8 mouse cellular contexts compared by ENCODE assay signal in genomic region chr1:89191127-89191740, GRCm38 (mm10).
DNase-seq lines count a peak whose midpoint lies in the region; ATAC-seq lines count a peak whose summit lies in the region.

No protein-coding gene starts in this region.

- ATAC-seq in frontal cortex, adult (ENCODE audit: low TSS enrichment), result no peak
- no peak for ATAC-seq in midbrain, embryonic 16.5 days

- peak; percentile 33 to 73 for DNase-seq in frontal cortex, adult 2 months (ENCODE audit: extremely low spot score in 1 of 2, low spot score in 1 of 2)
- DNase-seq in c-Kit-positive CD71-negative TER-119-negative erythroid progenitor cells, embryonic 14.5 days (ENCODE audit: low read depth), result peak; percentile 66
- DNase-seq in forelimb bud, embryonic 11.5 days (ENCODE audit: low read depth, low spot score), result peak; percentile 78
- peak; percentile 93 for DNase-seq in heart, postnatal 4 days
- DNase-seq in layer of hippocampus, postnatal 10 days (ENCODE audit: low spot score in 2 of 2), result peak; percentile 66 to 71
- DNase-seq in thymus, postnatal 10 days (ENCODE audit: low spot score in 2 of 2), result peak; percentile 26 to 58

- peak overlapping the region; percentile 29; the same call in 1 of the 2 replicates for H3K27ac ChIP-seq in midbrain, embryonic 16.5 days (ENCODE audit: low read length)

- H3K4me1 ChIP-seq in midbrain, embryonic 16.5 days (ENCODE audit: control insufficient read depth, insufficient read depth, low read length), result no peaks in the 10 kb centered on the region

- H3K36me3 ChIP-seq in midbrain, embryonic 16.5 days (ENCODE audit: control insufficient read depth, insufficient read depth, low read length), result no peaks in the 10 kb centered on the region

- no peaks in the 10 kb centered on the region for H3K27me3 ChIP-seq in midbrain, embryonic 16.5 days (ENCODE audit: control insufficient read depth, insufficient read depth, low read depth, low read length)

- no peak overlapping the region for H3K4me3 ChIP-seq in midbrain, embryonic 16.5 days (ENCODE audit: low read depth, low read length)

- H3K9me3 ChIP-seq in midbrain, embryonic 16.5 days (replicated peaks; ENCODE audit: control insufficient read depth, low read length, poor library complexity, severe bottlenecking), result no peaks in the 10 kb centered on the region

- H3K9ac ChIP-seq in midbrain, embryonic 16.5 days (ENCODE audit: low read depth, low read length), result no peak overlapping the region

- 19% methylated on average over 11 of the region's 11 CpGs for WGBS in midbrain, embryonic 16.5 days

- H3K4me2 ChIP-seq in midbrain, embryonic 16.5 days (ENCODE audit: low read length), result no peak overlapping the region

Comparison
In these comparisons a context has a peak if more than half of its experiments do, and no peak if none do; other contexts are left out.
1. DNase-seq: peak in every context shown above with its lines; median percentile 93 in heart, postnatal 4 days; 78 in forelimb bud, embryonic 11.5 days; 68 in layer of hippocampus, postnatal 10 days; 66 in c-Kit-positive CD71-negative TER-119-negative erythroid progenitor cells, embryonic 14.5 days; 53 in frontal cortex, adult 2 months; 42 in thymus, postnatal 10 days.